Mouse (Mus musculus) stomach, postnatal 0 days (tissue): ENCODE results near the gene Gipc2.

Experiments
- CTCF ChIP-seq: IDR thresholded peaks from 2 replicates; pipeline ENCODE4 v1.5.1; 2016; ENCODE audit warnings: antibody characterized with exemption, low read depth, mild to moderate bottlenecking, moderate library complexity
- EP300 ChIP-seq: optimal IDR thresholded peaks from 2 replicates; pipeline ENCODE3; 2016; ENCODE audit warnings: antibody characterized with exemption

DNA sequence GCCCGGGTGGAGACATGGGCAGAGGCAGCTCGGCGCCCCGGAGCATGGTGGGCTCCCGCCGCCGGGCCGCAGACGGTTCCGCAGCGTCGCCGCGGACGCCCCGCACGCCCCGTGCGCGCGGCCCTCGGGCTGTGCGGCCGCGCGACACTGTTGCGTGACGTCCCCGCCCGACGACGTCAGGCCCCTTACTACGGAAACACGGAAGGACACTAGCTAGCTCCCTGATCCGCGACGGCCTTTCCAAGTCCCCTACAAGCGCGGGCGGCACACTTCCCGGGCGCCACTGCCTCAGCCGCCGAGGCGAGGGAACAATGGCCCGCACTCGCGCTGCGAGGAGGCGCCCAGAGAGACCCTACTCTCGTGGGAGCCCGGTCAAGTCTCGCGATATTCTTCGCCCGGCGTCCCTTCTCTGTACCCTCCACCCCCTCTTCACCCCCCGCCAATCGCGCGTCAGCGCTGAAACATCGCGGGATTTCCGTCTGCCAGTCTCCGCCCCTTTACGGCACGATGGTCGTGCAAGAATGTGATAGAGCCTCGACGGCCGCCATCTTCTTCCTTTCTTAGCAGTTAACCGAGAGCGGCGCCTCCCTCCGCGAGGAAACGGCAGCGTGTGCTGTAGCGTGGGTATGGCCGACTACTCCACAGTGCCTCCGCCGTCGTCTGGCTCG is 44.1 kb upstream of the Gipc2 start, which contains the start of the genes Dnajb4 and Fubp1:
- peak; percentile 24; the same call in 1 of the 2 replicates for TF ChIP-seq CTCF
- peak; percentile 100 for TF ChIP-seq EP300
